Mouse (Mus musculus) brain, embryonic 14.5 days (tissue): ENCODE data around the gene Slit3.

ENCODE experiments used
- CTCF ChIP-seq: fragments of 200-500 bp; IDR thresholded peaks from 2 replicates; pipeline ENCODE4 v1.5.1; 2012; ENCODE audit warnings: inconsistent platforms, mild to moderate bottlenecking, moderate library complexity, borderline replicate concordance; ENCODE audit not compliant: insufficient read depth, insufficient read length; ENCODE audit errors: extremely low read depth
- POLR2A ChIP-seq: fragments of 200-500 bp; IDR thresholded peaks from 2 replicates; pipeline ENCODE4 v1.6.1; 2012; ENCODE audit warnings: mild to moderate bottlenecking, inconsistent platforms, borderline replicate concordance; ENCODE audit not compliant: poor library complexity, insufficient read depth, insufficient read length, severe bottlenecking; ENCODE audit errors: extremely low read depth

DNA sequence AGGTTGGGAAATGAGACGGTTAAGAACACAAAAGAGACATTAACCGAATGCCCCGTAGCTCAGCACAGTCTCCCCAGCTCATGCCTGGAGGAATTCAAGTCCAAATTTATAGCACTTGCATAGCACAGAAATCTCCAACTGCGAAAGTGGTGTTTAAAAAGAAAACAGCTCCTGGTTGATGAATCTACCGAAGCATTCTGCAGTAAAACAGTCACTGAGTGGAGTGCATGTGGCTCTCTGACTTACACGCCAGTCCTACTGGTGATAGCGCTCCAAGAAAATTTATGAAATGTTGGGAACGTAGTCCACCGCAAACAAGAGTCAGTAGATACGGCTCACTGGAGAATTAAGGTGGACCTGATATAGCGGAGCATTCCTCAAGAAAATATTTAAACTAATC, 35.7 kb upstream of the Slit3 start:
- TF ChIP-seq CTCF = no peak
- no peak for TF ChIP-seq POLR2A
